Mouse (Mus musculus): ENCODE results near the gene Tcf3.

- TF ChIP-seq CTCF (IDR thresholded peaks at IDR 0.05; ENCODE audit: low read depth) (no peak), EP300 (optimal IDR thresholded peaks at IDR 0.05) (no peak)
These were observed 1.4 kb upstream of the Tcf3 start for GRCm38 (mm10) chr10:80434823-80435222.
